Mouse (Mus musculus) layer of hippocampus, postnatal 14 days (tissue): ENCODE results near the gene Serpinb6c. TPM values are rescaled to one million over a fixed set of nuclear protein-coding genes. Genes with fewer than 3 reads are reported as not detected.

ENCODE experiments used
- total RNA-seq, 2 experiments: library from RNA; stranded (reverse); gene quantifications; 2 replicates each; pipeline ENCODE4 v1.2.3; 2021

Gene Serpinb6c
- total RNA-seq, 2 experiments from 2014 or later: 0.38 to 0.58 TPM

Other genes starting within 250 kb of the Serpinb6c start
- gene Serpinb6d, start 244.3 kb downstream of the Serpinb6c start, total RNA-seq: not detected
- not detected for gene Serpinb6e, start 62.3 kb downstream of the Serpinb6c start, total RNA-seq
- 1 to 10 TPM; 5.3 to 7.1 TPM for gene Nqo2, start 59.0 kb upstream of the Serpinb6c start, total RNA-seq
- 1 to 10 TPM; 7.7 to 8.2 TPM for gene Ripk1, start 96.7 kb upstream of the Serpinb6c start, total RNA-seq
- gene Serpinb6a, start 97.1 kb upstream of the Serpinb6c start, total RNA-seq: 10 to 100 TPM; 45.3 to 49.5 TPM
- 10 to 100 TPM; 39.3 to 46.4 TPM for gene Bphl, start 131.9 kb upstream of the Serpinb6c start, total RNA-seq
- 1,000 to 10,000 TPM; 2,027 to 2,125 TPM for gene Tubb2a, start 172.3 kb upstream of the Serpinb6c start, total RNA-seq
- 100 to 1,000 TPM; 703 to 790 TPM for gene Tubb2b, start 224.8 kb upstream of the Serpinb6c start, total RNA-seq